Mouse (Mus musculus): ENCODE results near the gene Olfr993.

The Olfr993 gene

DNA sequence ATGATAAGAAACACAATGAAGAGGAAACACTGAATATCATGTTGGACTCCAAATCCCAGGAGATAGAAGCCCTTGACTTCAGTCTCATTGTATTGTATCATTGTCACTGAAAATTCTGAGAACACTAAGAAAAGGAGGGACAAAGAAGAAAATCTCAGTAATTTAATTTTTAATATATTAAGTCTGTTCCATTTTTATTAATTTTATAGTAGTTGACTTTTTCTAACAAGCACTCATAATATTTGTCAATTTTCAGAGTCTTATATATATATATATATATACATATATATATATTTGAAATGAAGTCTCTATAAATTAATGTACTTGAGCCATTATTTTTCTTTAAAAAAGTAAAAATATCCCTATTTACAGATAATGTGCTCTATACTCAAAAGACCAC, at the start of gene Olfr993:
Gene Olfr993, minus strand, starts transcription at position 101 of the 400 bp plus-strand sequence.
- no peak for DNase-seq

DNA sequence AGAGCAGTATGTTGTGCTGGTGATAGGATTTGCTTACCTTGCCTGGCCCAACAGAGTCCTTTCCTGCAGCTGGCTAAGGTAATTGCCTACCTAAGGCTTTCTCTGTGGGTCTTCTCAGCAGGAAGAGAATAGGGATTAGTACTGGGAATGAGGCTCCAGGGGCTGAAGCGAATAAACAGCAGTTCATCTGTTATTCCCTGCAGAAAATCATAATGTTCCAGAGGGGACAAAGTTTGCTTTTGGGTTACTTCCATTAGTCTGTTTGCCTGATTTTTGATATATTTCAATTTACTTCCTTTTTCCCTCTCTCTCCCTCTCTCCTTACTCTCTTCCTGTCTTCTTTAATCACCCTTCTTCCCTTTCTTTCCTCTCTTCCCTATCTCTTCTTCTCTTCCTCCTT, 28.9 kb upstream of the Olfr993 start, which contains the start of gene Olfr995:
Gene Olfr995, minus strand, starts transcription at position 101 of the 400 bp plus-strand sequence.
- no peak for DNase-seq

DNA sequence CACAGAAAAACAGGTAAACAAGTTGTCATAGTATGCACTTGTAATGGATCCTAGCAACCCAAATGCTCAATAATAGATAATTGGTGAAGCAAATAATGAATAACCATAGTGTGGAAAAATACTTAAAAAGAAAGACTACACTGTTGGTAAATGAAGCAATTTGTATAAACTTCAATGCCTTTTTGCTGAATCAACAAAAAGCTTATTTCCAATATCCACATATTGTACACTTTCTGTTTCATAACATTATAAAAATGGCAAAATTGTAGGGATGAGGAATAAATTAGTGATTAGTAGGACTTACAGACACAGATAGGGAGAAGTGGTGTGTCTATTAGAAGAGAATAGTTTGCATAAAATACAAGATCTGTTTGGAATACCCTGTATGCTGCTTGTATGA, 27.9 kb upstream of the Olfr993 start:
- DNase-seq = no peak

DNA sequence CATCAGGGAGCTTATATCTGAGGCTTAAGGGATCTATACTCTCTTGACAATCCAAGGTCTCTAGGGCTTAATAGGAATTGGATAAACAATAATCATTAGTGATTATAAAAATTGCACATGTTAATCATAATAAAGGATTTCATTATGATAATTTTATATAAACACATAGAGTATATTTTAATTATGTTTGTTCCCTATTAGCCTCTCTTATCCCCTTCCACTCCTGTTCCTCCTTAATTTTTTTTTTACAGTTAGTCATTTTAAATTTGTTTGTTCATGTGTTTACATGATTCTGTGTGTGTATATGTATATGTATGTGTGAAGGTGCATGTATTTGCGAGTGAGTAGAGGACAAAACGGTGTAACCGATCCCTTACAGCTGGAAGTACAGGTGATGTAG, 21.7 kb upstream of the Olfr993 start, which contains the start of gene Olfr994:
Gene Olfr994, minus strand, starts transcription at position 101 of the 400 bp plus-strand sequence.
- DNase-seq = no peak

DNA sequence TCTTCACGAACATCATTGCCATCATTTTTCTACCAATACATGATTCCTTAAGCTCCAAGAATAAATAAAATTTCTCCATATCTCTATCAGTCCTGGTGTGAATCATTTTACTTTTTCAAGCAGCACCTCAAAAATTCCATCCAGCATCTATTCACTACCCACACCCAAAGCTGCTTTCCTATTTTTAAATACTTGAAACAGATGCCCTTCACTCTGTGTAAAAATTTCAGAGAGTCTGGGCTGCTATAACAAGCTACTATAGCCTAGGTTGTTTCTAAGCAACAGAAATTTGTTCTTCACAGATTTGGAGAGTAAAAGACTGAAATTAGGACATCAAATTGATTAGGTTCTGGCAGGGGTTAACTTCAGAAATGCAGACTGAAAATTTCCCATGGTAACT, 11.2 kb upstream of the Olfr993 start:
- no peak for DNase-seq

DNA sequence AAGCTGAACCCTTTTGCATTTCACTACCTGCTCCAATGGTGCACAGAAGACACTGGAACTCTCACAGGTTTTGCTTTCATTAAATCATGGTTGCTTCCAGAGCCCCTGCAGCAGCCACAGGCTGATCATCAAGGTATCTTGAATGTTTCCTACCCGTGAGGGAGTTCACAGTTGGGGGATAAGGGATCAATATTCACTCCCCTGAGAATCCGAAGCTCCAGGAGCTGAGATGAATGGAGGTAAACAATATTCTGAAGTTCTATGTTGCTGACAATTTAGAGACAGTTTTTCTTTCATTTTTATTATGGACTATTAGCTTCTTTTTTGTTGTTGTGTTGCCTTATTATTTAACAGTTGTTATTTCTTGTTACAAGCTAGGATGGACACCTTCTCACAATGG, 5.3 kb downstream of the Olfr993 start, which contains the start of gene Olfr992:
Gene Olfr992, minus strand, starts transcription at position 101 of the 400 bp plus-strand sequence.
- DNase-seq = no peak
